Mouse (Mus musculus): ENCODE measurements around the gene Slco6d1. TPM values are rescaled to one million over a fixed set of nuclear protein-coding genes. Genes with fewer than 3 reads are reported as not detected.

Slco6d1 gene
- polyA plus RNA-seq, 1 experiment: not detected

- WGBS: 62% methylated on average over 2 of the region's 2 CpGs
- no peak for DNase-seq
- TF ChIP-seq CTCF (IDR thresholded peaks at IDR 0.05; ENCODE audit: insufficient read depth, low read length) (no peak), POLR2A (IDR thresholded peaks at IDR 0.05; ENCODE audit: borderline replicate concordance, extremely low read depth, low read depth, low read length) (no peak)
Measured at GRCm38 (mm10) chr1:98554388-98554787, 133.5 kb downstream of the Slco6d1 start.

GRCm38 (mm10) chr1:98565701-98566100, 144.8 kb downstream of the Slco6d1 start:
- no peak for TF ChIP-seq CTCF (IDR thresholded peaks at IDR 0.05; ENCODE audit: insufficient read depth, low read length)
- TF ChIP-seq POLR2A (IDR thresholded peaks at IDR 0.05; ENCODE audit: borderline replicate concordance, extremely low read depth, low read depth, low read length): no peak
- H3K4me3 ChIP-seq (replicated peaks; ENCODE audit: extremely low read depth, low read depth, low read length): no peak overlapping the region
- no peak for DNase-seq
- no peaks in the 10 kb centered on the region for H3K4me1 ChIP-seq (ENCODE audit: control insufficient read depth, insufficient read depth, low read length)

More at GRCm38 (mm10) chr1:98554388-98554787, 133.5 kb downstream of the Slco6d1 start:
- no peaks in the 10 kb centered on the region for H3K4me1 ChIP-seq (ENCODE audit: control insufficient read depth, insufficient read depth, low read length)
- H3K4me3 ChIP-seq (replicated peaks; ENCODE audit: extremely low read depth, low read depth, low read length): no peak overlapping the region

All from lung, adult 2 months (tissue).